Mouse (Mus musculus): ENCODE measurements around the gene Gpr153.

The Gpr153 gene

GRCm38 (mm10) chr4:152315498-152316213 is 41.6 kb downstream of the Gpr153 start:
- no peak for DNase-seq (ENCODE audit: extremely low spot score, low spot score)

- DNase-seq (ENCODE audit: extremely low spot score, low spot score) = no peak
Observed at GRCm38 (mm10) chr4:152317631-152318033, 43.6 kb downstream of the Gpr153 start.

- DNase-seq (ENCODE audit: extremely low spot score, low spot score) = peak; percentile 52
Observed at GRCm38 (mm10) chr4:152318517-152319234, 44.6 kb downstream of the Gpr153 start, which contains the start of gene Rnf207. TSS of gene Rnf207 (minus strand) at chr4:152318993.

GRCm38 (mm10) chr4:152321464-152321863 is 47.4 kb downstream of the Gpr153 start:
- no peak for DNase-seq (ENCODE audit: extremely low spot score, low spot score)

- DNase-seq (ENCODE audit: extremely low spot score, low spot score) = no peak
Observed at GRCm38 (mm10) chr4:152324641-152325562, 50.9 kb downstream of the Gpr153 start.

- peak; percentile 92 for DNase-seq (ENCODE audit: extremely low spot score, low spot score)
Observed at GRCm38 (mm10) chr4:152325574-152326411, 51.8 kb downstream of the Gpr153 start, which contains the start of gene Rpl22. TSS of gene Rpl22 (plus strand) at chr4:152325742.

- DNase-seq (ENCODE audit: extremely low spot score, low spot score) = no peak
Observed at GRCm38 (mm10) chr4:152326543-152326942, 52.5 kb downstream of the Gpr153 start.

GRCm38 (mm10) chr4:152328691-152329090 is 54.7 kb downstream of the Gpr153 start:
- DNase-seq (ENCODE audit: extremely low spot score, low spot score) = no peak

GRCm38 (mm10) chr4:152332952-152333351 is 58.9 kb downstream of the Gpr153 start:
- DNase-seq (ENCODE audit: extremely low spot score, low spot score) = peak; percentile 67

- DNase-seq (ENCODE audit: extremely low spot score, low spot score) = no peak
Observed at GRCm38 (mm10) chr4:152333587-152333986, 59.6 kb downstream of the Gpr153 start.
